Mouse (Mus musculus): ENCODE results near the gene Plekhg2. TPM values are rescaled to one million over a fixed set of nuclear protein-coding genes. Genes with fewer than 3 reads are reported as not detected.
"Not testable (repeated sequence)": the region's sequence is repeated elsewhere in the genome, so short reads cannot be mapped to it uniquely, and the experiment has no call there.

The Plekhg2 gene
- 25.1 and 27.0 TPM in 2 replicates for total RNA-seq (2021)
- long read RNA-seq, partial matches to known transcripts: 1 of 3 reads
- long read RNA-seq, other reads (novel, unspliced or antisense): 2 of 3 reads

DNA sequence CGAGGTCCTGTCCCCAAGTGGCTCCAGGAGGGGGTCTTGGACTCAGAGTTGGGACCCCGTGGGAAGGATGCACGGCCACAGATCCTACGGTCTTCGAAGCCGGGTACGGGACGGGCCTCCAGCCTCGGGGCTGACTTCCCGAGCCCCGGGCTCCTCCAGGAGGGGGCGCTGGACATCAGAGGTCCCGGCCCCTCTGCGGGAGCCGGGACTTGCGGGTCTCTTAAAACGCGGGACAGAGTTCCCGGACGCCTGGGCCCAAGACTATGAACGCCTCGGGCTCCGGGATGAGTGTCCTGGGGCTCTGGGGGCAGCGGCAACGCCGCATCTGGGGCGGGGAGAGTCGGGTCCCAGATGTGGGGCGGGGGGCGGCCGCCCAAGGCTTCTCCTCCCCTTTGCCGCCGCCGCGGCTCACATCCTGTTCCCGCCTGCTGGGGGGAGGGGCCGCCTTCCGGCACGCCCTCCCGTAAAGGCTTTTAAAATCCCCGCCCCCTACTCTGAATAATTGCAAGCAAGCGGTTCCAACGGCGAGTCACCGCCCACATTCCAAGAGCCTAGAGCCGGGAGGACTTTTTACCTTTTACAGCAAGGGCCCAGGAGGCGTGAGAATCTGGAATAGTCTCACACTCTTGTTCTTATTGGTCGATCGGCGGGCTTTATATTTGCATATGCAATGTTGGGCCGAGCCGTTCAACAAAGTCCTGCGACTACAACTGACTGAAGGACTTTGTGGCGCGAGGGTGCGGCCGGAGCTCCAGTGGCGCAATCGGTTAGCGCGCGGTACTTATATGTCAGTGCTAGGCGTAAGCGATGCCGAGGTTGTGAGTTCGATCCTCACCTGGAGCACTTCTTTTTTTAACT lies at the start of gene Plekhg2:
Gene Plekhg2, minus strand, starts transcription at position 349 of the 858 bp plus-strand sequence.
- DNase-seq: peak; percentile 94

DNA sequence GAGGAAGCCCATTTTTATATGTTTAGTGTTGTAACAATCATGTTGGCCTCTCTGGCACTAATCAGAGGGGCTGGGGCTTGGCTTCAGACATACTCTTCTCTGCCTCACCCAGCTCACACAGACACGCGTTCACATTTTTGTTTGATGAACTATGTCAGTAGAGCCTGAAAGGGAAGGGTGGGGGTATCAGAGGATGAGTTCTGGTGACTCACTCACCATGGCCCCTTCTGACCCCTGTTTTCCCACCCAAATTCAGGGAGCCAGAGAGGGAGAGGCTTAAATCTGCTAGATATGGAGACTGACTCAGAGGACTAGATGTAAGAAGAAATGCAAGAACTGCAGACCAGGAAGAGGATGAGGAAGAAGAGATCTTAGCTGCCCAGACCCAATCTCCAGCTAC lies 47.0 kb upstream of the Plekhg2 start:
- no peak for DNase-seq

DNA sequence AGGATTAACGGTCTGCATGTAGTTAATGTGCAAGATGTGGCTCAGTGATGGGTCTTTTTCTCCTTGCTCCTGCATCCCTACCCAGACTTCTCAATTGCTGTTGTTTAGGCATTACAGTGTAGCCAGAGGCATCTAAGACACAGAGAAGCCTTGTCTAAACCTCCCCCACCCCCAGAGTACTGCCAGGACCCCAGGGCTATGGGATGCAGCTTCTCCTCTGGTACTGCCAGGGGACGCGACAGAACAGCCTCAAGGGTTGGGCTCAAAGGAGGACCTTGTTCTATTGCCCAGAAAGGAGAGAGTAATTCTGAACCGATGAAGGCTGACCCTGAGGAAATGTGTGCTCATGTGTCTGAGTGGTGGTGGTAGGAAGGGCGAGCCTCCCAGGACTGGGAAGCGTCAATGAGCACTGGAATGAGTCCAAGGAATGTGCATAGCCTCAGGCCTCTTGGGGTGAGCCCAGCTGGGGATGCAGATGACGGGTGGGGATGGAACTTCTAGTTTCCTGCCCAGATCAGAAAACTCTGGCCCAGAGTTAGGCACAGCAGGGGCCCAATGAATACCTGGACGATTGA lies 45.8 kb upstream of the Plekhg2 start:
- no peak for DNase-seq

DNA sequence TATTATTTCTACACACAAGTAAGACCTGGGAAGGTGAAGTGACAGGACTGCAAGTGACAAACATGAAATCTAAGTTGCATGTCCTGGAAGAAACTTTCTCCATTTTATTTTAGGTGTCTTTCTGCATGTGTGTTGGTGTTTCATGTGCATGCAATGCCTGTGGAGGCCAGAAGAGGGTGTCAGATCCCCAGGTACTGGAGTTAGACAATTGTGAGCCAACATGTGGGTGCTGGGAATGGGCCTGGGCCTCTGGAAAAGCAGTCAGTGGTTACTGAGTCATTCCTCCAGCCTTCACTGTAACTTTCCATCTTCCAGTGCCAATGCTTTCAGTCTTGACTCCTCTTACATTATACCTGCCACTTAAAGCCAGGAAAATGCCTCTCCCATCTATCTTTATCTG lies 45.0 kb upstream of the Plekhg2 start:
- no peak for DNase-seq

DNA sequence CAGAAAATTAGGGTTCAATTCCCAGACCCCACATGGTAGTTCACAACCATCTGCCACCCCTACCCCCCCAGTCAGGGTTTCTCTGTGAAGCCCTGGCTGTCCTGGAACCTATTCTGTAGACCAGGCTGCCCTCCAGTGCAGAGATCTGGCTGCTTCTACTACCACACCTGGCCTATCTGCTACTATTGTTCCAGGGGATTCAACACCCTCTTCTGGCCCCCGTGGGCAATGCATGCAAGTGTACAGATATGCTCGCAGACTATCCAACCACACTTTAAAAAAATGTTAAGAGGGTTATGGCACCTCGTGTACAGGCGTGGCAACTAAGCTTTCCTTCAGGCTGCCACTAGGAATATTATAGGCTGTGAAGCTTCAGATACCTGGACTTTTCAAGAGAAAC lies 40.4 kb upstream of the Plekhg2 start:
- DNase-seq: no peak

DNA sequence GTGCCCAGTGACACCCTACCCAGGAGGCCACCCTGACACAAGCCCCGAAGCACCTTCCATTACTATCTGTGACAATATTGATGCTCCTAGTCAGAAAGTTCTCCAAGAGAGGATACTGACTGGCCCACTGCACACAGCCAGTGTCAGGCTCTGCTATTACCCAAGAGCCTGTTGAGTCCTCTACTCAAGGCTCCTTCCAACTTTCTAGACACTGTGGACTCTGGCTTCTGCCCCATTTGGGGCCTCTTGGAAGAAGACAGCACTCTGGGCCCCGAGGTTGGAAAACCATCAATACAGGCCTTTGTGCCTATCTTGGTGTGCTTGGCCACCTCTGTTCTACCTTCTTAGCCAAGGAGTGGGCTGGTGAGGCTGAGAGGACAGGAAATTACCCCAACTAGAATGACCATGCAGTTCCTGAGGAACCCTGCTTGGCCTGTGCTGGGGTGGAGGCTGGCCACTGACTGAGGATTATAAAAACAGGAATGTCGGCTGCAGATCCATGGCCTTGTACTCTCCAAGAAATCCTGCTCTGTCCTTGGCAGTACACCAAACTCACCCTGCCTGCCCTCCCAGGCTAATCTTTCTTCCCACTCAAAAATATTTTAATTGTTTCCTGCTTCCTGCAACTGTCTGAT lies 38.6 kb upstream of the Plekhg2 start:
- peak; percentile 64 for DNase-seq

DNA sequence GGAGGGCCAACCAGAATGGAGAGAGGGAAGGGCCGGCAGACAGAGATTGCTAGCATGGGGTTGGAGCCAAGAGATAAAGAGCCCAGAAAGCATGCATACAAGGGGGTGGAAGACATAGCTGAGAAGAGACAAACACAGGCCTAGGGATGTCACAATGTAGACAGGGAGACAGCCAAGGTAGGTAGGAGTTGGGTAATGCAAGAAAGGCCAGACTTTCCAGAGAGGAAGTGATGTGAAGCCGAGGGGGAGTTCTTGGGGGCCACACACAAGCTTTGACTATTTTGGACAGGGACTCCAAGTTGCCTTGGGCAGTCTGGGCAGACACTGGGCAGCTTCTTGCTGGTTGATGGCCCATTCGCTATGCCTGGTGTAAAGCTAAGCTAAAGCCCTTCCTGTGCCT lies 29.5 kb upstream of the Plekhg2 start:
- no peak for DNase-seq

DNA sequence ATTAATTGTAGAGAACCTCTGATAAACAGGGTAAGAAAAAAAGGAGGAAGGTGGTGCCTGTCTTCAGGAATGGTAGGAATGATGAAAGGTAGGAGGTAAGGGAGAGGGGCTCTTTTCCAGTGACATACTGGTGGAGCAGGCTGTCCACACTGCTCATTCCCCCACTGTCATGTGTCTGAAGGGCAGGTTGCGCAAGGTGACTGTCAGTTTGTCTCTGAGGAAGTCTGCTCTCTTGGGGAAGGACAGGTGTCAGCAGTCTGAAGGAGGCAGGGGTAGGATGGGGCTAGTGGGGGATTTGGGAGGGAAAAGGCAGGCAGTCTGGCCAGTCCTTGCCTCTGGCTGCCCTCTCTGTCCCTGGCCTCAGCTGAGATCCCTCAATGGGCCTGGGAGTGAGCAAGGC lies 28.6 kb upstream of the Plekhg2 start:
- no peak for DNase-seq

DNA sequence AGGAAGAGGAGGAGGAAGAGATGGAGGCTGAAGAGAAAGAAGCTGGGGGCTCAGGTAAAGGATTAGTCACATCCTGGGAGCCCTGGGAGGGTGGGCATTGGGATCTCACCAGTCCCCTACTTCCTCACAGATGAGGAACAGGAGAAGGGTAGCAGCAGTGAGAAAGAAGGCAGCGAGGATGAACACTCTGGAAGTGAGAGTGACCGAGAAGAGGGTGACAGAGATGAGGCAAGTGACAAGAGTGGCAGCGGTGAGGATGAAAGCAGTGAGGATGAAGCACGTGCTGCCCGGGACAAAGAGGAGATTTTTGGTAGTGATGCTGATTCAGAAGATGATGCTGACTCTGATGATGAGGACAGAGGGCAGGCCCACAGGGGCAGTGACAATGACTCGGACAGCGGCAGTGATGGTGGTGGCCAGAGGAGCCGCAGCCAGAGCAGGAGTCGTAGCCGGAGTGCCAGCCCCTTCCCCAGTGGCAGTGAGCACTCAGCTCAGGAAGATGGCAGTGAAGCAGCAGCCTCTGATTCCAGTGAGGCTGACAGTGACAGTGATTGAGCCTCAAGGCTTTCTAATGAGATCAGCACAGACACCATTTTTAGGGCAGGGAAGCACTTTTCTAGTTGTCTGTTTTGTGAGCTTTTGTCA lies 26.4 kb upstream of the Plekhg2 start:
- no peak for DNase-seq

DNA sequence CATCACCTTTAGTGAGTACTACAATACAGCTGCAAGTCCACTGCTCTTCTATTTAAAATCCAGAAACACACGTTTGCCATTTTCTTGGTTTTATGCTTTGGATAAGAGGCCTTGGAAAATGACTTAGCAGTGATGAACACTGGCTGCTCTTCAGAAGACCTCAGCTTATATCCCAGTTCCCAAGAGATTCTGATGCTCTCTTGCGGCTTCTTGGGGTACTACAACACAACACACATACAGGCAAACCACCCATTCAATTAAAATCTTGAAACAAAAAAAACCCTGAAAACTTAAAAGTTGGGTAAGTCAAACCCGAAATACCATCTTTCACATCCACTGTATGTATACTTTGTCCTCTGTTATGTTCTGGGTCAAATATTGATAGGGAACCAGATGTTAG lies 25.6 kb upstream of the Plekhg2 start:
- no peak for DNase-seq

DNA sequence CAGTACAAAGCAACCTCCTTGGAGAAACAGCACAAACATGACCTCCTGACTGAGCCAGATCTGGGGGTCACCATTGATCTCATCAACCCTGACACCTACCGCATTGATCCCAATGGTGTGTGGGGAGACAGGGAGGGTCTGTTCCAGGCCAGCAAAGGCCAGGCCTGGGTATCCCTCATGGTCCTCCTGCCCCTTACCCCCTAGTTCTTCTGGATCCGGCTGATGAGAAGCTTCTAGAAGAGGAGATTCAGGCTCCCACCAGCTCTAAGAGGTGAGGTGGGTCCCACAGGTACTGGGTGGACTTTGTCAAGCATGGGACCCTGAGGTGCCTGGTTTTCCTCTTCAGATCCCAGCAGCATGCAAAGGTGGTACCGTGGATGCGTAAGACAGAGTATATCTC lies 23.0 kb upstream of the Plekhg2 start:
- DNase-seq: no peak

DNA sequence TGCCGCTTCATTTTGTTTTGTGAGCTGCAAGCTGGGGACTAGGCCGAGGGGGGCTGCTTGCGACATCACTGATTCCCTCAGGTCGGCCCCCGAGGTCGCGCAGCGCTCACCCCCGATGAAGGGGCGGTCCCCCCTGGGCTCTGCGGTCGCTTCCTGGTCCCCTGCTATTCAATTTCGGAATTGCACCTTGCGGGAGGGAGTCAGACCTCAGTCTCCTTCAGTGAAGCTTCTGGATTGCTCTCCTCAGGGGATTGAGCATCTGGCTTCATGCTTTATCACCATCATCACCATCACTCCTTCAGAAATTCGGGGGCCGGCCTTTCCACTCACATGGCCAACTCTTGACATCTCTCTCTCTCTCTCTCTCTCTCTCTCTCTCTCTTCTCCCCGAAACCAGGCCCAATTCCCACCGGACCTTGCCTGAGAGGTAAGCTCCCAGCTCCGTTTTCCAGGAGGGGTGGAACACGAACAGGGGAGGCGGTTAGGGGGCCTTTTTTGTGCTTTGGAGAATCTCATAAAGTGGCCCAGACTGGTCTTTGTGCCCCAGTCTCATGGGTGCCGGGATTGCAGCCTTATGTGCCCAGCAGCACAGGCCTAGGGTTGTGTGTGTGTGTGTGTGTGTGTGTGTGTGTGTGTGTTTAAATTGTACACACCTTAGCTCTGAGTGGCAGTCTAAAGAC lies 21.0 kb upstream of the Plekhg2 start:
- no peak for DNase-seq

DNA sequence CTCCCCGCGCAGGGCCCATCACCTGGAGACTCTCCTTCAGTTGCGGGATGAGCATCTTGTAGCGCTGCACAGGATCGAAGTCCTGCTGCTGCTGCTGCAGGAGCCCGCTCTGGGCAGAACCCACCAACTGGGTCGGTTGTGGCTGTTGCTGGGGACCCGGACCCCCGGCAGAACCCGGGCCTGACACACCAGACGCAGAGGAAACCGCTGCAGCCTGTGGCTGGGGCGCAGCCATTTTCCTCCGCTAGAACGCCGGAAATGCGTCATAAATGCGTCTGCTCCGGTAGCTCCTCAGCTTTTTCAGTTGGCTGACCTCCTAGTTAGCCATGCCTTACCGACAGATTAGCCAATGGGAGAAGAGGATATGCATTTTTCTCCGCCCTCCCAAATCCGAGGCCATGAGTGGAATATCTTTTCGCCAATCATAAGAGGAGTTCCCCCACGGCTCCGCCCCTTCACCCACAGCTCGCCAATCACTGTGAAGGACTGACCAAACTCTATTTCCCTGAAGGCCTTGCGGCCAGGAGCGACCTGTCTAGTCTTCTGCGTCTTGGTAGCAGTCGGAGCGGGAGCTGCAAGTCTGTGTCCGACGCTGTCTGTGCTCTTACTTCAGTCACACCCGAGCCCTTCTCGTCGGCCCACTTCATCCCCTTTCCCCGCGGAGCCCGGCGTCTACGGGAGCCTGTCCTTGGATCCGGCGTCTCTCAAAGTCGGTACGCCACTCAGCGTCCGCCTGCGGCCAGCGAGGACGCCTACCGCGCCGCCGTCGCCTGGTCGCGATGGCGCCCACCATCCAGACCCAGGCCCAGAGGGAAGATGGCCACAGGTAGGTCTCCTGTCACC lies 20.3 kb upstream of the Plekhg2 start, which contains the start of the genes Med29 and Paf1:
Gene Med29, minus strand, starts transcription at position 280 of the 843 bp plus-strand sequence.
Gene Paf1, plus strand, starts transcription at position 523 of the 843 bp plus-strand sequence.
- DNase-seq: peak; percentile 91

DNA sequence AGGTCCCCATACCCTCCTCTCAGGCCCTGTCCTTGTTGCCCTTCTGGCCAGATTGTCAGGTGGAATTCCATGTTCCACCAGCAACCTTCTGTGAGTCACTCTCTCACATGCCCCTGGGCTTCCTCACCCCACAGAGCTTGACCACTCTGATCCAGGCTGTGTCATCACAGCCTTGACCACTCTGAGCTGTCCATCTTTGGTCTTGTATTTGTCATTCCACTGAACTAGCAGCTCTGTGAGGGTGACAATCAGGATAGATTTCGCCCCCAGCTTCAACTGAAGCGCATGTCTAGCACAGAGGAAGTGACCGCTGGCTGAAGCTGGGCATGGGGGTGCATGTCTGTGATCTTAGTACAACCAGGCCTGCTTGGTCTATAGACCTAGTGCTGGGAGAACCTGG lies 17.9 kb upstream of the Plekhg2 start:
- no peak for DNase-seq

DNA sequence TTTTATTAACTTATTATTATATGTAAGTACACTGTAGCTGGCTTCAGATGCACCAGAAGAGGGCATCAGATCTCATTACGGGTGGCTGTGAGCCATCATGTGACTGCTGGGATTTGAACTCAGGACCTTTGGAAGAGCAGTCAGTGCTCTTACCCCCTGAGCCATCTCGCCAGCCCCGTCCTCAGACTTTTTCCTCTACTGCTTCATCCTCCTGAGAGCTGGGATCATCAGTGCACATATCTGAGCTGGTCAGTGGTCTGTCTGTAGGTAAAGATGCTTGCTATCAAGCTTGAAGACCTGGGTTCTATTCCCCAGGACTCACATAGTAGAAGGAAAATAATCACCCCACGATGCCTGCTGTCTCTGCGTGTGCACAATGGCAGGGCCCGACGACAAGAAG lies 15.0 kb upstream of the Plekhg2 start:
- DNase-seq: not testable (repeated sequence)

DNA sequence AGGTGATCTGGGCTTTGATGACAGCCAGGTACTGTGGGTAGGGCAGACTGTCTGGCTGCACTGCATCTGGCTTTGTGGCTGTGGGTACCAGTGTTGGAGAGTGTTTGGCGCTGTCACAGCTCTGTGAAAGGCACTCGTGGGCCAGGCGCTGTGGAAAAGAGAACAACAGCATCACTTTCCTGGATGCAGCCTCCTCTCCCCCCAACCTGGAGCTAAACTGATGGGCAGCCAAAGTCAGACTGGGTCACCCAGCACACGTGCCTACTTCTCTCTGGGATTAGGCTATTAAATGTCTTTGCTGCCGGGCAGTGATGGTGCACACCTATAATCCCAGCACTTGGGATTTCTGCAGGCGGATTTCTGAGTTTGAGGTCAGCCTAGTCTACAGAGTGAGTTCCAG lies 14.5 kb upstream of the Plekhg2 start:
- not testable (repeated sequence) for DNase-seq

DNA sequence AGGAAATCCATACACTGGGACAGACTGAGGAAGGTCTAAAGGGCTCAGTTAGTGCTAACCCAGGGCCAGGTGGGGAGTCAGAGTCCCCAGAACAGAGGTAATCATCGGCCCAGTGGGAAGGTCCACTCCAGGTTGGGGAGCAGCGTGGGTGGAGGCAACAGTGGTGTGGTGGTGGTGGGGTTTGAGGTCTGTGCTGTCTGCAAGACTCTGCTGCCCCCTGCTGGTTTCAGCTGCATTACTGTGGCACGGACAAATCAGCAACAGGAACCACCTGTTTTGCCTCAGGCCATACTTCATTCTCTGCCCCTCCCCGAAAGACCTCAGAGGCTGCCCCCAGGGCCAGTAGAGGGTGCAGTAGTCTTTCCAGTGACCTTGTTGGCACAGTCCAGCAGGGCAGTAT lies 14.1 kb upstream of the Plekhg2 start:
- DNase-seq: peak; percentile 87

DNA sequence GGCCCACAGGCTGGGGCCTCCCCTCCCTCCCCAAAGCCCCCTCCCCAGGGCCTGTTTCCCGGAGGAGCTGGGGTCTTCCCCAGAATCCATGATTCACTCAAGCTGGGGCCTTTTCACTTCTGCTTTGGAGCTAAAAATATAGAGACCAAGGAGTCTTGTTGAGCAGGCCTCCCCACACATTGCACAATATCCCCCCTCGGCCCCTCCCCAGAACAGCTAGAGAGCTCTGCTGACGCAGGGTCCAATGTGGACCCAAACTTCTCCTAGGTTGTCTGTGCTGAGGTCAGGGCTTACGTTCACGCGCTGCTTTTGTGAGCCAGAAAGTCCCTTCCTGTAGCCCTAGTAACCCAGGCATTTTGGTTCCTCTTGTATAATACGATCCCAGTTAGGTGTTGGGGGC lies 13.6 kb upstream of the Plekhg2 start:
- DNase-seq: no peak

DNA sequence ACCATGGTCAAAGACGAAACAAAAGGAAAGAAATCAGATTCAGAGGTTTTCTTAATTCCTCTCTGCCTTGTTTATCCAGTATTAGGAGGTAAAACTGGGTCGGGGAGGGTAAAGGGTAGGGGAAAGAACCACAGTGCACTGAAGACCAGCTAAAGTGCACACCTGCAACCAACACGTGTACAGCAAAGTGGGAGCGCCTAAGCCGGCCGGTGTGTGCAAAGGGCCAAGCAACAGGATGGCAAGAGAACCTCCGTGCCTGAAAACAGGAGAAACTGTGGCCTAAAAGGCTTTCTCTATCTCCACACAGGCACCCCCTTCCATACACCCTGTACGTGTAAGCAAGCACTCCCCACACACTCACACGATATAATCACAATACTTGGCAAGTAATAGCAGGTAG lies 12.8 kb upstream of the Plekhg2 start:
- DNase-seq: no peak

DNA sequence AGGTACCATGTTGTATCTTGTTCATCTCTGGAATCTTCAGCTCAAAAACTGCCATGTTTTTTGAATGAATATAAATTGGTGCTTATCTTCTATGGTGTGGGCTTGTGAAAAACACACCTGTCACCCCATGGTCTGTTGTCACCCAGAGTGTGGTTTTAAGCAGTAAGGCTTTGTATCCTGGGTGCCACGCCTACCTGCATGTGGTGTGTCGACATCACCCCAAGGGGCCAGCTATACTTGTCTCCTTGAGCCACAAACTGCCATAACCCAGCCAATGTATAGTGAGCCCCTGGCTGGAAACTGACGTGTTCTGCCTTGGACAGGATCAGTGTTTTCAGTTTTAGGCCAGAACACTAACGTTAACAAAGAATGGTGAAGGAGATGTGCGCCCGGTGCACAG lies 11.8 kb upstream of the Plekhg2 start:
- no peak for DNase-seq

DNA sequence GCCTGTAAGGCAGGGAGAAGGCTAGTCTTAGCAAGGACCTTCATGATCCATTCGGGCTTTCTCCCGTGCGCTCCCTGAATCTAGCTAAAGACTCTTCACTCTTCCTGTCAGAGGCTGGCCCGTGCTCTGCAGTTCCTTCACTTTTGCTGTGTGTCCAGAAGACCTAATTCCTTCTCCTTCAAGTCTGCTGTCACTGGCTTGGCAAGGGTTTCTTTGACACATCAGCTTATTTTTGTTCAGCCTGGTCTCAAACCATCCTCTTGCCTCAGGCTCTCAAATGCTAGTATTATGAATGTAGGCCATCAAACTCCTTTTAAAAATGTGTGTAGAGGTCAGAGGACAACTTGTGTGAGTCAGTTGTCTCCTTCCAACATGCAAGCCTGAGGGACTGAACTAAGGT lies 11.2 kb upstream of the Plekhg2 start:
- no peak for DNase-seq

Measured in adrenal gland, postnatal 25 days (tissue).